Mouse (Mus musculus): Measurements from ENCODE around the gene Rbp3. TPM values are rescaled to one million over a fixed set of nuclear protein-coding genes. Genes with fewer than 3 reads are reported as not detected.

Rbp3 gene
- total and polyA plus RNA-seq, 2 experiments from 2014 or later, result 0.16 to 0.31 TPM

GRCm38 (mm10) chr14:33978604-33979059 is 24.8 kb downstream of the Rbp3 start, which contains the start of gene Zfp488:
TSS of gene Zfp488 (minus strand) at chr14:33978764.
- Histone ChIP-seq H3K27ac (ENCODE audit: low read depth, low read length) (no peak within 1 kb of the TSS), H3K36me3 (ENCODE audit: insufficient read depth, low read length) (no peaks in the 10 kb centered on the region), H3K9me3 (ENCODE audit: low read length) (no peaks in the 10 kb centered on the region), H3K9ac (replicated peaks; ENCODE audit: low read length, poor library complexity, severe bottlenecking) (peak within 1 kb of the TSS; percentile 44), H3K4me3 (ENCODE audit: low read depth, low read length) (peak within 1 kb of the TSS; percentile 35), H3K4me2 (ENCODE audit: low read depth, low read length, poor library complexity, severe bottlenecking) (peak within 1 kb of the TSS; percentile 55), H3K27me3 (ENCODE audit: insufficient read depth, low read length) (no peaks in the 10 kb centered on the region), H3K4me1 (ENCODE audit: insufficient read depth, low read length) (no peaks in the 10 kb centered on the region)
- TF ChIP-seq CTCF (IDR thresholded peaks at IDR 0.05), result no peak
- DNase-seq (ENCODE audit: low spot score), result peak; percentile 55
- peak; percentile 66; the same call in 1 of the 2 replicates for ATAC-seq (ENCODE audit: low FRiP score)
- 1% methylated on average over 25 of the region's 25 CpGs for WGBS

- Histone ChIP-seq H3K27me3 (ENCODE audit: insufficient read depth, low read length) (no peaks in the 10 kb centered on the region), H3K36me3 (ENCODE audit: insufficient read depth, low read length) (no peaks in the 10 kb centered on the region), H3K9ac (replicated peaks; ENCODE audit: low read length, poor library complexity, severe bottlenecking) (no peak overlapping the region), H3K4me1 (ENCODE audit: insufficient read depth, low read length) (no peaks in the 10 kb centered on the region), H3K4me2 (ENCODE audit: low read depth, low read length, poor library complexity, severe bottlenecking) (no peak overlapping the region), H3K4me3 (ENCODE audit: low read depth, low read length) (no peak overlapping the region), H3K27ac (ENCODE audit: low read depth, low read length) (no peak overlapping the region), H3K9me3 (ENCODE audit: low read length) (no peaks in the 10 kb centered on the region)
- TF ChIP-seq CTCF (IDR thresholded peaks at IDR 0.05), result no peak
- 51% methylated on average over 3 of the region's 3 CpGs for WGBS
- ATAC-seq (ENCODE audit: low FRiP score) (no peak), DNase-seq (ENCODE audit: low spot score) (no peak)
These were observed 35.4 kb downstream of the Rbp3 start for GRCm38 (mm10) chr14:33989201-33989600.

GRCm38 (mm10) chr14:33991971-33992370 is 38.2 kb downstream of the Rbp3 start:
- TF ChIP-seq CTCF (IDR thresholded peaks at IDR 0.05), result no peak
- H3K9ac ChIP-seq (replicated peaks; ENCODE audit: low read length, poor library complexity, severe bottlenecking), result no peak overlapping the region
- no peak for ATAC-seq (ENCODE audit: low FRiP score)

GRCm38 (mm10) chr14:33993051-33993450 is 39.2 kb downstream of the Rbp3 start:
- no peaks in the 10 kb centered on the region for H3K36me3 ChIP-seq (ENCODE audit: insufficient read depth, low read length)
- no peak for TF ChIP-seq CTCF (IDR thresholded peaks at IDR 0.05)
- ATAC-seq (ENCODE audit: low FRiP score), result no peak
- no peak overlapping the region for H3K4me3 ChIP-seq (ENCODE audit: low read depth, low read length)
- no peak overlapping the region for H3K9ac ChIP-seq (replicated peaks; ENCODE audit: low read length, poor library complexity, severe bottlenecking)
- H3K9me3 ChIP-seq (ENCODE audit: low read length), result no peaks in the 10 kb centered on the region
- no peak for DNase-seq (ENCODE audit: low spot score)
- H3K4me2 ChIP-seq (ENCODE audit: low read depth, low read length, poor library complexity, severe bottlenecking), result no peak overlapping the region
- no peaks in the 10 kb centered on the region for H3K4me1 ChIP-seq (ENCODE audit: insufficient read depth, low read length)
- no peaks in the 10 kb centered on the region for H3K27me3 ChIP-seq (ENCODE audit: insufficient read depth, low read length)
- H3K27ac ChIP-seq (ENCODE audit: low read depth, low read length), result no peak overlapping the region
- 93% methylated on average over 9 of the region's 9 CpGs for WGBS

More at GRCm38 (mm10) chr14:33991971-33992370, 38.2 kb downstream of the Rbp3 start:
- Histone ChIP-seq H3K27me3 (ENCODE audit: insufficient read depth, low read length) (no peaks in the 10 kb centered on the region), H3K4me2 (ENCODE audit: low read depth, low read length, poor library complexity, severe bottlenecking) (no peak overlapping the region), H3K36me3 (ENCODE audit: insufficient read depth, low read length) (no peaks in the 10 kb centered on the region), H3K27ac (ENCODE audit: low read depth, low read length) (no peak overlapping the region), H3K9me3 (ENCODE audit: low read length) (no peaks in the 10 kb centered on the region), H3K4me3 (ENCODE audit: low read depth, low read length) (no peak overlapping the region), H3K4me1 (ENCODE audit: insufficient read depth, low read length) (no peaks in the 10 kb centered on the region)
- 78% methylated on average over 4 of the region's 4 CpGs for WGBS
- no peak for DNase-seq (ENCODE audit: low spot score)

GRCm38 (mm10) chr14:33993521-33994289 is 39.9 kb downstream of the Rbp3 start:
- TF ChIP-seq CTCF (IDR thresholded peaks at IDR 0.05), result no peak
- no peaks in the 10 kb centered on the region for H3K9me3 ChIP-seq (ENCODE audit: low read length)
- no peaks in the 10 kb centered on the region for H3K4me1 ChIP-seq (ENCODE audit: insufficient read depth, low read length)
- H3K4me3 ChIP-seq (ENCODE audit: low read depth, low read length), result no peak overlapping the region
- H3K9ac ChIP-seq (replicated peaks; ENCODE audit: low read length, poor library complexity, severe bottlenecking), result no peak overlapping the region
- no peak for ATAC-seq (ENCODE audit: low FRiP score)
- no peaks in the 10 kb centered on the region for H3K36me3 ChIP-seq (ENCODE audit: insufficient read depth, low read length)
- no peak overlapping the region for H3K4me2 ChIP-seq (ENCODE audit: low read depth, low read length, poor library complexity, severe bottlenecking)
- H3K27ac ChIP-seq (ENCODE audit: low read depth, low read length), result no peak overlapping the region
- H3K27me3 ChIP-seq (ENCODE audit: insufficient read depth, low read length), result no peaks in the 10 kb centered on the region
- 89% methylated on average over 6 of the region's 6 CpGs for WGBS
- DNase-seq (ENCODE audit: low spot score), result no peak

GRCm38 (mm10) chr14:33997427-33997826 is 43.6 kb downstream of the Rbp3 start:
- 76% methylated on average over 6 of the region's 6 CpGs for WGBS
- Histone ChIP-seq H3K36me3 (ENCODE audit: insufficient read depth, low read length) (no peaks in the 10 kb centered on the region), H3K4me1 (ENCODE audit: insufficient read depth, low read length) (no peaks in the 10 kb centered on the region), H3K9ac (replicated peaks; ENCODE audit: low read length, poor library complexity, severe bottlenecking) (no peak overlapping the region), H3K4me2 (ENCODE audit: low read depth, low read length, poor library complexity, severe bottlenecking) (no peak overlapping the region), H3K4me3 (ENCODE audit: low read depth, low read length) (no peak overlapping the region), H3K9me3 (ENCODE audit: low read length) (no peaks in the 10 kb centered on the region), H3K27me3 (ENCODE audit: insufficient read depth, low read length) (no peaks in the 10 kb centered on the region), H3K27ac (ENCODE audit: low read depth, low read length) (no peak overlapping the region)
- ATAC-seq (ENCODE audit: low FRiP score) (no peak), DNase-seq (ENCODE audit: low spot score) (no peak)
- TF ChIP-seq CTCF (IDR thresholded peaks at IDR 0.05), result peak; percentile 27; the same call in 1 of the 2 replicates
